In the genomic region with DNA sequence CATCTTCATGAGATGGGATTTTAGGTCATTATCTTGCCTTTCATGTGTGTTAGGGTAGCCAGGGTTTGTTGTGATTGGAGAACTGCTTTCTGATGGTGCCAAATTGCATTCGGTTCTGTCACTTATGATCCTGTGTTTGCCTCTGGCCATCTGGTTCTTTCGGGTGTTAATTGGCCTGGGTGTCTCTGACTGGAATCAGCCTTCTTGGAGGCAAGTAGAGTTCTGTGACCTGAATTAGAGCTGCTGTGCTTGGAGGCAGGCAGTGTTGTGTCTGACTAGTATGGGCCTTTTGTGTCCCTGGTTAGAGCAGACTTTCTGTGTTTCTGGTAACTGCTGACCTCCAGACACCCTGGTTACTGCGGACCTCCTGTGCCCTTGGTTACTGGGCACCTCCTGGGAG, we compare ENCODE assay signal across 18 mouse cellular contexts.
DNase-seq lines count a peak whose midpoint lies in the region; ATAC-seq and TF ChIP-seq lines count a peak whose summit lies in the region.
"Had no signal": no experiment of that assay in that cellular context is flagged by ENCODE, and none has a peak within 500 bp of the region (broad histone marks: within the 10 kb centered on the region; RNA-seq: fewer than 3 reads in every experiment).

No protein-coding gene starts in this region.

- H3K27ac ChIP-seq in forebrain, embryonic 14.5 days (ENCODE audit: low read depth, low read length) = no peak overlapping the region
- H3K27ac ChIP-seq in forebrain, embryonic 12.5 days = no peak overlapping the region
- H3K27ac ChIP-seq in midbrain, embryonic 12.5 days (replicated peaks) = no peak overlapping the region
- H3K27ac ChIP-seq in midbrain, embryonic 13.5 days = no peak overlapping the region
- H3K27ac ChIP-seq in forebrain, embryonic 16.5 days (ENCODE audit: low read length) = no peak overlapping the region
- H3K27ac ChIP-seq: embryonic facial prominence, embryonic 10.5 days; embryonic facial prominence, embryonic 12.5 days had no signal

- no peaks in the 10 kb centered on the region for H3K9me3 ChIP-seq in forebrain, embryonic 14.5 days (replicated peaks; ENCODE audit: control insufficient read depth, low read length)
- H3K9me3 ChIP-seq in forebrain, embryonic 12.5 days = no peaks in the 10 kb centered on the region
- H3K9me3 ChIP-seq in midbrain, embryonic 12.5 days = no peaks in the 10 kb centered on the region
- H3K9me3 ChIP-seq in midbrain, embryonic 13.5 days = no peaks in the 10 kb centered on the region
- no peaks in the 10 kb centered on the region for H3K9me3 ChIP-seq in forebrain, embryonic 16.5 days (ENCODE audit: control insufficient read depth, low read length)
- H3K9me3 ChIP-seq: embryonic facial prominence, embryonic 10.5 days; embryonic facial prominence, embryonic 12.5 days had no signal

- H3K4me1 ChIP-seq in forebrain, embryonic 14.5 days (ENCODE audit: control insufficient read depth, insufficient read depth, low read length) = no peaks in the 10 kb centered on the region
- no peaks in the 10 kb centered on the region for H3K4me1 ChIP-seq in forebrain, embryonic 12.5 days
- no peaks in the 10 kb centered on the region for H3K4me1 ChIP-seq in midbrain, embryonic 12.5 days
- H3K4me1 ChIP-seq in midbrain, embryonic 13.5 days (replicated peaks) = no peaks in the 10 kb centered on the region
- H3K4me1 ChIP-seq in forebrain, embryonic 16.5 days (replicated peaks; ENCODE audit: control insufficient read depth, insufficient read depth, low read length) = no peaks in the 10 kb centered on the region
- H3K4me1 ChIP-seq: embryonic facial prominence, embryonic 10.5 days; embryonic facial prominence, embryonic 12.5 days had no signal

- no peak overlapping the region for H3K4me3 ChIP-seq in forebrain, embryonic 14.5 days (ENCODE audit: low read depth, low read length)
- no peak overlapping the region for H3K4me3 ChIP-seq in forebrain, embryonic 12.5 days (replicated peaks)
- H3K4me3 ChIP-seq in midbrain, embryonic 12.5 days = no peak overlapping the region
- H3K4me3 ChIP-seq in midbrain, embryonic 13.5 days (replicated peaks) = no peak overlapping the region
- H3K4me3 ChIP-seq in forebrain, embryonic 16.5 days (replicated peaks; ENCODE audit: low read length) = no peak overlapping the region
- H3K4me3 ChIP-seq: embryonic facial prominence, embryonic 10.5 days; embryonic facial prominence, embryonic 12.5 days had no signal

- ATAC-seq in forebrain, embryonic 14.5 days = peak; percentile 46; the same call in 1 of the 2 replicates
- ATAC-seq in forebrain, embryonic 12.5 days (ENCODE audit: low FRiP score) = no peak; the same call in 1 of the 2 replicates
- 0 out of 2 replicates have a peak, but pooled peaks have one; percentile 16 for ATAC-seq in midbrain, embryonic 12.5 days (ENCODE audit: low FRiP score, low read depth)
- ATAC-seq in midbrain, embryonic 13.5 days = no peak
- ATAC-seq in forebrain, embryonic 16.5 days = peak; percentile 59
- ATAC-seq in megakaryocyte, adult 5-6 weeks (ENCODE audit: poor library complexity, severe bottlenecking) = no peak

- no peak for TF ChIP-seq POLR2A in brain, embryonic 14.5 days (IDR thresholded peaks at IDR 0.05; ENCODE audit: borderline replicate concordance, extremely low read depth, insufficient read depth, insufficient read length, poor library complexity, severe bottlenecking)

- no peaks in the 10 kb centered on the region for H3K36me3 ChIP-seq in forebrain, embryonic 14.5 days (ENCODE audit: control insufficient read depth, insufficient read depth, low read length)
- no peaks in the 10 kb centered on the region for H3K36me3 ChIP-seq in forebrain, embryonic 12.5 days (replicated peaks)
- no peaks in the 10 kb centered on the region for H3K36me3 ChIP-seq in midbrain, embryonic 12.5 days
- no peaks in the 10 kb centered on the region for H3K36me3 ChIP-seq in midbrain, embryonic 13.5 days
- no peaks in the 10 kb centered on the region for H3K36me3 ChIP-seq in forebrain, embryonic 16.5 days (ENCODE audit: control insufficient read depth, insufficient read depth)
- H3K36me3 ChIP-seq: embryonic facial prominence, embryonic 10.5 days; embryonic facial prominence, embryonic 12.5 days had no signal

- no peak for TF ChIP-seq CTCF in brain, embryonic 14.5 days (IDR thresholded peaks at IDR 0.05; ENCODE audit: borderline replicate concordance, extremely low read depth, insufficient read depth, insufficient read length)

- no peaks in the 10 kb centered on the region for H3K27me3 ChIP-seq in forebrain, embryonic 14.5 days (replicated peaks; ENCODE audit: control insufficient read depth, insufficient read depth, low read length)
- no peaks in the 10 kb centered on the region for H3K27me3 ChIP-seq in forebrain, embryonic 12.5 days
- no peaks in the 10 kb centered on the region for H3K27me3 ChIP-seq in midbrain, embryonic 12.5 days
- H3K27me3 ChIP-seq in midbrain, embryonic 13.5 days = no peaks in the 10 kb centered on the region
- H3K27me3 ChIP-seq in forebrain, embryonic 16.5 days (replicated peaks; ENCODE audit: control insufficient read depth, insufficient read depth, low read length) = no peaks in the 10 kb centered on the region
- H3K27me3 ChIP-seq: embryonic facial prominence, embryonic 12.5 days had no signal

- 61% methylated on average over 3 of the region's 3 CpGs for WGBS in forebrain, embryonic 14.5 days
- WGBS in forebrain, embryonic 12.5 days = 82% methylated on average over 3 of the region's 3 CpGs
- WGBS in midbrain, embryonic 12.5 days = 81% methylated on average over 3 of the region's 3 CpGs
- WGBS in midbrain, embryonic 13.5 days = 80% methylated on average over 3 of the region's 3 CpGs
- WGBS in forebrain, embryonic 16.5 days = 62% methylated on average over 3 of the region's 3 CpGs

- no peak overlapping the region for H3K4me2 ChIP-seq in forebrain, embryonic 14.5 days (ENCODE audit: low read length)
- H3K4me2 ChIP-seq in forebrain, embryonic 12.5 days = no peak overlapping the region
- no peak overlapping the region for H3K4me2 ChIP-seq in midbrain, embryonic 12.5 days (replicated peaks)
- H3K4me2 ChIP-seq in midbrain, embryonic 13.5 days (replicated peaks) = no peak overlapping the region
- no peak overlapping the region for H3K4me2 ChIP-seq in forebrain, embryonic 16.5 days (ENCODE audit: low read length)
- H3K4me2 ChIP-seq: embryonic facial prominence, embryonic 12.5 days had no signal

- peak; percentile 48 for DNase-seq in forebrain, embryonic 14.5 days (ENCODE audit: low spot score)
- peak; percentile 72 for DNase-seq in brain, embryonic 14.5 days (ENCODE audit: low read depth)
- no peak for DNase-seq in kidney, adult 9 months
- DNase-seq: adrenal gland, adult 2 months; adrenal gland, postnatal 10 days; adrenal gland, postnatal 25 days; cerebellum, adult 11-12 months; cerebellum, adult 2 months; cerebellum, adult 9-10 months; cerebellum, postnatal 10 days; cerebellum, postnatal 25 days had no signal

- H3K9ac ChIP-seq in forebrain, embryonic 14.5 days (ENCODE audit: low read length) = no peak overlapping the region
- no peak overlapping the region for H3K9ac ChIP-seq in forebrain, embryonic 12.5 days
- H3K9ac ChIP-seq in midbrain, embryonic 12.5 days (replicated peaks) = no peak overlapping the region
- no peak overlapping the region for H3K9ac ChIP-seq in midbrain, embryonic 13.5 days (replicated peaks)
- H3K9ac ChIP-seq in forebrain, embryonic 16.5 days (replicated peaks; ENCODE audit: low read depth, low read length) = no peak overlapping the region
- H3K9ac ChIP-seq: embryonic facial prominence, embryonic 12.5 days had no signal

Comparison
In these comparisons a context has a peak if more than half of its experiments do, and no peak if none do; other contexts are left out.
1. ATAC-seq: peak in forebrain, embryonic 14.5 days (single experiment), midbrain, embryonic 12.5 days (single experiment) and forebrain, embryonic 16.5 days (single experiment); none in forebrain, embryonic 12.5 days (single experiment), midbrain, embryonic 13.5 days (single experiment) and megakaryocyte, adult 5-6 weeks (single experiment).